Mouse (Mus musculus) adrenal gland, adult (tissue): ENCODE data around the gene Cdc42bpg.

ENCODE experiments used
- DNase-seq, 2 experiments: peaks; one replicate each; pipeline ENCODE4 v3.0.0; 2022 to 2023; ENCODE audit warnings: low spot score in 1 of 2; ENCODE audit not compliant: inconsistent age in 2 of 2

The Cdc42bpg gene

DNA sequence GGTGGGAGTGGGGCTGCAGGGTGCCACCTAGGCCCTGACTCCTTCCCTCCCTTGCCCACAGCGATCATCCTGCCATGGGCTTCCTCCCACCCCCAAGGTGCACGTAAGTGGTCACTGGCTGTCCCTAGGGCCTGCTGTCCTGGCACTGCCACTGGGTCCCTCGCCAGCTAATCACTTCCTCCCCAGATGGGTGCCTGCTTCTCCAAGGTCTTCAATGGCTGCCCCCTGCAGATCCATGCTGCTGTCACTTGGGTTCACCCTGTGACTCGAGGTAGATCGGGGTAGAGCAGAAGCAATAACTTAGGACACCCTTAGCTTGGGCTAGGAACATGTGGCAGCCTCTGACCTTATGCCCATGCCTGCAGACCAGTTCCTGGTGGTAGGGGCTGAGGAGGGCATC is 39.8 kb downstream of the Cdc42bpg start:
- no peak for DNase-seq

DNA sequence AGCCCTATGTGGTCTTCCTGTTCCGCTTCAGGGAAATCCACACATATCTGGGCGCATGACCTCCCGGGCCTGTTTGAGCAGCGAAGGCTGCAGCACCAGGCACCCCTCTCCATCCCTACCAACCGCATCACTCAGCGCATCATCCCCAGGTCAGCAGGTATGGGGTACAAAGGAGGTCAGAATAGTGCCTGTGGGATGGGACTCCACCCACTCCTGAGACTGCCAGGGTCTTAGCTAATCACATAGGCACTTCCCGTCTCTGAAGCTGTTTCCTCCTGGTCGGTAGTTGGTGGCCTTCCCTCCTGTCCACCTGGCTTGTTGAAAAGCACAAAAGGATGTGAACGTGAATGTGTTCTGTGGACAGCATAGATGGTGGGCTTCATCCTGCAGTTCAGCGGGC is 40.4 kb downstream of the Cdc42bpg start:
- DNase-seq: no peak

GRCm38 (mm10) chr19:6347615-6348014 is 41.4 kb downstream of the Cdc42bpg start:
- DNase-seq: no peak

- no peak for DNase-seq
Measured at GRCm38 (mm10) chr19:6348717-6349116, 42.5 kb downstream of the Cdc42bpg start.

- DNase-seq: peak; percentile 58 to 78
Measured at GRCm38 (mm10) chr19:6349215-6349983, 43.1 kb downstream of the Cdc42bpg start.

DNA sequence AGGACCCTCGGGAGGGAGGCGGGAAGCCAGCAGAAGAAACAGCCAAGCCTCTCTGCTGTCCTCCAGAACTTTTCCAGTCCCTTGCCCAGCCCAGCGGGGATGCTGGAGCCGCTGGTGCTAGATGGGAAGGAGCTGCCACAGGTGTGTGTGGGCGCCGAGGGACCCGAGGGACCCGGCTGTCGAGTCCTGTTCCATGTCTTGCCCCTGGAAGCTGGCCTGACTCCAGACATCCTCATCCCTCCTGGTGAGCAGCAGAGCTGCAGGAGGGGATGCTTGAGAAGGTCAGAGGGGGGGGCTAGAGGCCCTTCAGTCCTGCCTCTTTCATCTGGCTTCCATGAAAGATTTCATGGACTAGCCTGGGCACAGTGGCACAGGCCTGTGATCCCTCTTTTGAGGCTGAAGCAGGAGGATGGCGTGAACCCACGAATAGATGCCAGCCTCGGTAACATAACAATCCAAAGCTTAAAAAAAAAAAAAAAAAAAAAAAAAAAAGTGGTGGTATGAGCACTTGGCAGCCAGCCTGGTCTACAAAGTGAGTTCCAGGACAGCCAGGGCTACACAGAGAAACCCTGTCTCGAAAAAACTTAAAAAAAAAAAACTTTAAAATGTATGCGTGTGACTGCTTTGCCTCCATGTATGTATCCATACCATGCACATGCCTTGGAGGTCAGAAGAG is 45.3 kb downstream of the Cdc42bpg start:
- peak in 1 of 2 experiments; percentile 31 for DNase-seq

- no peak for DNase-seq
Measured at GRCm38 (mm10) chr19:6352107-6352505, 45.9 kb downstream of the Cdc42bpg start.

DNA sequence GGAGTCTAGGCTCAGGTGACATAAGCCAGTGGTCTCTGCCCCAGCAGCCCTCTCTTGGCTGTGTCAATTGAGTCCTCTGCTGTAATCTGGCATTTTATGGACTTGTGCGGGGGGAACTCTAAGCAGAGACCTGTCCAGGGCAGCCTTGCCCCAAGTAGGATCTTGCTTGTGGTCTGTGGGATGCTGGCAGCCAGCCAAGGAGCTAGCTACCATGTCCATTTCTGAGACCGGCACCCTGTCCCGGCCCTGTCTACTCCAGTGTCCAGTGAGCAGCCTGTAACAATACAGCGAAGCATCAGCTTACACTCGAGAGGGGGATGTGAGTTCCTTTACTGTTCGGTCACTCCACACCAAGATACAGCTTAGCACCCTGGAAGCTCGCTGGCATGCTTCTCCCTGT is 47.8 kb downstream of the Cdc42bpg start:
- DNase-seq: no peak

- no peak for DNase-seq
Measured at GRCm38 (mm10) chr19:6361291-6361690, 55.0 kb downstream of the Cdc42bpg start.

DNA sequence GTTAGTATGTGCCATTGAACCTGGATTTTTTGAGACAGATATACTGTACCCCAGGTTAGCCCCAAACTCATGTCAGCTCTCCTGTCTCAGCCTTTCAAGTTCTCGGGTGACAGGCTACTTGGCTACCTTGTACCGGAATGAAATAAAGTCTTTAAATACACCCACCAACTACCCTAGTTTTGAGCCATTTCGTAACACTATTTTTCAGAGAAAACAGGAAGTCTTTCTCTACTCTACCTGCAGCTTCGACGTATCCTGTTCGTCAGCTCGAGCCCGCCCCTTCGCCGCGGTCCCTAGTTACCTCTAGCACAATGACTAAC is 56.8 kb downstream of the Cdc42bpg start:
- DNase-seq: no peak

DNA sequence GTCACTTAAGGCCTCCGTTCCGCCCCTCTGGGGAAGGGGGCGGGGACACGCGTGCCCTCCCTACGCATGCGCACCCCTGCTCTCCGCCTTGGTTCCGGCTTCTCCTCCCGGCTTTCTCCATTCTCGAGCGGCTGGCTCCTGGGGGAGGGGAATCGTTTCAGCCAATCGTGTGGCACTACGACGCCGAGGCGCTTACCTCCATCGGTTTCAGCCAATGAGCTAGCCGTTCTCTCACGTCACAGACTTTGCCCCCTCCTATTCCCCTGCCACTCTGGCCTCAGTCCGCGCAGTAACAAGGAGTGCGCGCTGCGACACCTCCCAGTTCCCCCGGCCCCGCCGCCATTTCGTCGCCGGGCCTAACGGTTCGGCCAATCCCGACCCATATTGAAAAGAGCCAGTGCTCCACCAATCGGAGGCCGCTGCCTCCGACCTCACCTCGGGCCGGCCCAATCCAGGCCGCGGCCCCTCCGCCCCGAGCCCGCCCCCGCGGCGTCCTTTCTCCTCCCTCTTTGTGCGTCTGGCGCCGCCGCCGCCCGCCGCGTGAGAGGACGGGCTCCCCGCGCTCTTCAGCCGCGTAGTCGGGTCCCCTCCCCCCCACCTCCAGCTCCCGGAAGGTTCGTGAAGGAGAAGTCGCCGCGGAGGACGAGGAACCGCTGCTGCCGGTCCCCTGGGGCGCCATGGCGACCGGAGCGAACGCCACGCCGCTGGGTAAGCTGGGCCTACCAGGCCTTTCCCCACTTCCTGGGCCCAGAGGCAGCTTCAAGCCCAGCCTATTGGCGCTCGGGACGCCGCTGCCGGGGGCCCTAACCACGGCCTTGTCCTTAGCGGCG is 57.4 kb downstream of the Cdc42bpg start, which contains the start of gene Sf1:
TSS of gene Sf1 (plus strand) at position 280 of the 830 bp plus-strand sequence.
- peak; percentile 100 for DNase-seq

- DNase-seq: peak; percentile 94 to 97
Measured at GRCm38 (mm10) chr19:6364317-6364725, 58.1 kb downstream of the Cdc42bpg start.

DNA sequence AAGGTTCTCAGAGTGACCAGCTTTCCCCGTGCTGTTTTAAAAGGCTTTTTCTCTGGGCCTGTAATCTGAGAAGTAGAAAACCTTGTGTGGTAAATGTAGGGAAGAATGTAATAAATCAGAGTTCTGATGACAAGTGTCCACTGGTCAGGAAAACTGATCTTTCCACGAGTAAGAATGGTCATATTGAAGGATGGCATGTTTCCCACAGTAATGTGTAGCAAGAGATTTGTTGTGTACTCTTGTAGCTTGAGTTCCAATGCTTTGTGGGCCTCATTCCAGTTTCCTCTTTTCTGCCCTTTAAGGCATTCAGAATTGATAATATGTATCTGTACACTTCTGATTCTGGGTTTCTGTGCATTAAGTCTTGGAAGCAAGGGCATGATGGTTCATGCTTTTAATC is 58.6 kb downstream of the Cdc42bpg start:
- no peak for DNase-seq

GRCm38 (mm10) chr19:6370175-6370574 is 63.9 kb downstream of the Cdc42bpg start:
- no peak for DNase-seq

GRCm38 (mm10) chr19:6372433-6372832 is 66.2 kb downstream of the Cdc42bpg start:
- DNase-seq: no peak

GRCm38 (mm10) chr19:6373539-6374400 is 67.5 kb downstream of the Cdc42bpg start:
- peak; percentile 79 to 92 for DNase-seq

- DNase-seq: no peak
Measured at GRCm38 (mm10) chr19:6374571-6374970, 68.3 kb downstream of the Cdc42bpg start.
